In genomic region chr7:95489666-95490065, GRCm38 (mm10) we compare ENCODE assay signal across 9 mouse cellular contexts.
DNase-seq lines count a peak whose midpoint lies in the region; ATAC-seq lines count a peak whose summit lies in the region.
"Had no signal": no experiment of that assay in that cellular context is flagged by ENCODE, and none has a peak within 500 bp of the region (broad histone marks: within the 10 kb centered on the region; RNA-seq: fewer than 3 reads in every experiment).

No protein-coding gene starts in this region.

- no peaks in the 10 kb centered on the region for H3K9me3 ChIP-seq in forebrain, embryonic 15.5 days
- H3K9me3 ChIP-seq: embryonic facial prominence, embryonic 13.5 days; liver, embryonic 13.5 days had no signal

- H3K36me3 ChIP-seq in forebrain, embryonic 15.5 days, result no peaks in the 10 kb centered on the region
- H3K36me3 ChIP-seq: embryonic facial prominence, embryonic 13.5 days; liver, embryonic 13.5 days had no signal

- no peaks in the 10 kb centered on the region for H3K27me3 ChIP-seq in forebrain, embryonic 15.5 days
- H3K27me3 ChIP-seq: embryonic facial prominence, embryonic 13.5 days; liver, embryonic 13.5 days had no signal

- H3K9ac ChIP-seq in forebrain, embryonic 15.5 days (replicated peaks), result no peak overlapping the region
- H3K9ac ChIP-seq: embryonic facial prominence, embryonic 13.5 days; liver, embryonic 13.5 days had no signal

- H3K4me3 ChIP-seq in forebrain, embryonic 15.5 days, result no peak overlapping the region
- H3K4me3 ChIP-seq: embryonic facial prominence, embryonic 13.5 days; liver, embryonic 13.5 days had no signal

- no peaks in the 10 kb centered on the region for H3K4me1 ChIP-seq in forebrain, embryonic 15.5 days
- H3K4me1 ChIP-seq: embryonic facial prominence, embryonic 13.5 days; liver, embryonic 13.5 days had no signal

- DNase-seq in right cerebral cortex, adult 2 months (ENCODE audit: low spot score in 2 of 2), result peak; percentile 48 to 57
- no peak for DNase-seq in right cerebral cortex, postnatal 25 days
- DNase-seq in adrenal gland, postnatal 25 days, result peak; percentile 8
- peak; percentile 35 for DNase-seq in layer of hippocampus, adult 11-12 months (ENCODE audit: low spot score)
- DNase-seq in lung, postnatal 10 days, result peak; percentile 63
- DNase-seq: liver, embryonic 13.5 days had no signal

- H3K4me2 ChIP-seq in forebrain, embryonic 15.5 days (replicated peaks), result no peak overlapping the region
- H3K4me2 ChIP-seq: embryonic facial prominence, embryonic 13.5 days; liver, embryonic 13.5 days had no signal

- 5% methylated on average over 4 of the region's 4 CpGs for WGBS in forebrain, embryonic 15.5 days

- peak; percentile 67 for ATAC-seq in forebrain, embryonic 15.5 days (replicated peaks)
- no peak for ATAC-seq in activated CD4-positive, CD25-positive, alpha-beta regulatory T cell, adult 4 months

- no peak overlapping the region for H3K27ac ChIP-seq in forebrain, embryonic 15.5 days (replicated peaks)
- H3K27ac ChIP-seq: embryonic facial prominence, embryonic 13.5 days; liver, embryonic 13.5 days had no signal
